Mouse (Mus musculus): ENCODE data around the gene Dhx9. TPM values are rescaled to one million over a fixed set of nuclear protein-coding genes. Genes with fewer than 3 reads are reported as not detected.

Dhx9 gene
- polyA plus RNA-seq (2012; rRNA removed), result 199 and 221 TPM in 2 replicates

GRCm38 (mm10) chr1:153487500-153487879, at the start of gene Dhx9:
Dhx9 (minus strand) TSS chr1:153487660.

GRCm38 (mm10) chr1:153424770-153425584, 62.5 kb downstream of the Dhx9 start, which contains the start of gene Shcbp1l:
Shcbp1l (plus strand) TSS chr1:153425162.

Other genes with a start within 250 kb of the Dhx9 start
- gene Lamc1, start 154.9 kb downstream of the Dhx9 start, polyA plus RNA-seq (2012; rRNA removed), result 33.2 and 54.8 TPM in 2 replicates
- gene Shcbp1l, start 62.5 kb downstream of the Dhx9 start, polyA plus RNA-seq (2012; rRNA removed), result 0.46 and 0.49 TPM in 2 replicates
- 6.8 and 9.8 TPM in 2 replicates for gene Npl, start 62.4 kb upstream of the Dhx9 start, polyA plus RNA-seq (2012; rRNA removed)
- 10.0 and 13.5 TPM in 2 replicates for gene Rgs8, start 165.4 kb upstream of the Dhx9 start, polyA plus RNA-seq (2012; rRNA removed)